Mouse (Mus musculus) forelimb bud, embryonic 11.5 days (tissue): ENCODE measurements at regions not wholly inside any gene's neighbourhood (a gene's known extent, or its start where the extent isn't known, plus 50 kb on each side); places are given as distances from the start of the nearest gene placed in this dataset.
A peak's percentile ranks its signal among the peaks of the same experiment; 100 is the strongest.

Experiments used
- DNase-seq: peaks from one replicate; pipeline ENCODE4 v3.0.0-alpha.2; 2012; ENCODE audit warnings: low read depth, low spot score

GRCm38 (mm10) chr11:82588744-82589143 lies 175.4 kb downstream of the Cct6b start:
- DNase-seq: no peak

GRCm38 (mm10) chr11:82579841-82580415 lies 184.2 kb downstream of the Cct6b start:
- no peak for DNase-seq

GRCm38 (mm10) chr11:82576019-82576418 lies 187.3 kb downstream of the Tmem132e start:
- DNase-seq: no peak

GRCm38 (mm10) chr11:82573126-82573525 lies 184.4 kb downstream of the Tmem132e start:
- no peak for DNase-seq

- DNase-seq: no peak
Measured at GRCm38 (mm10) chr11:82571525-82571924, 182.8 kb downstream of the Tmem132e start.

- no peak for DNase-seq
Measured at GRCm38 (mm10) chr11:82569819-82570218, 181.1 kb downstream of the Tmem132e start.

- no peak for DNase-seq
Measured at GRCm38 (mm10) chr11:82568219-82568676, 179.5 kb downstream of the Tmem132e start.

GRCm38 (mm10) chr11:82567014-82567685 lies 178.4 kb downstream of the Tmem132e start:
- no peak for DNase-seq

GRCm38 (mm10) chr11:82566092-82566491 lies 177.4 kb downstream of the Tmem132e start:
- no peak for DNase-seq

- no peak for DNase-seq
Measured at GRCm38 (mm10) chr11:82564181-82564580, 175.5 kb downstream of the Tmem132e start.

GRCm38 (mm10) chr11:82542028-82542427 lies 153.3 kb downstream of the Tmem132e start:
- no peak for DNase-seq

- no peak for DNase-seq
Measured at GRCm38 (mm10) chr11:82541376-82541775, 152.7 kb downstream of the Tmem132e start.

GRCm38 (mm10) chr11:82537931-82538330 lies 149.2 kb downstream of the Tmem132e start:
- DNase-seq: peak; percentile 60

- no peak for DNase-seq
Measured at GRCm38 (mm10) chr11:82523200-82523802, 134.6 kb downstream of the Tmem132e start.

GRCm38 (mm10) chr11:82521383-82521782 lies 132.7 kb downstream of the Tmem132e start:
- DNase-seq: no peak

GRCm38 (mm10) chr11:82518691-82519090 lies 130.0 kb downstream of the Tmem132e start:
- peak; percentile 59 for DNase-seq

GRCm38 (mm10) chr11:82514526-82515144 lies 125.9 kb downstream of the Tmem132e start:
- peak; percentile 80 for DNase-seq

GRCm38 (mm10) chr11:82508564-82508963 lies 119.9 kb downstream of the Tmem132e start:
- no peak for DNase-seq
